Mouse (Mus musculus) thymus, adult 2 months (tissue): ENCODE data around the gene Gm15517. TPM values are rescaled to one million over a fixed set of nuclear protein-coding genes. Genes with fewer than 3 reads are reported as not detected.

ENCODE experiments used
- DNase-seq: peaks from one replicate; pipeline ENCODE4 v3.0.0; 2021
- H3K27ac ChIP-seq: fragments of 200-500 bp; 2 replicates; pipeline ENCODE4 v1.5.1; 2012; ENCODE audit warnings: low read length, control low read depth; ENCODE audit not compliant: control insufficient read depth, insufficient read depth
- H3K27me3 ChIP-seq: fragments of 200-500 bp; 2 replicates; pipeline ENCODE4 v1.6.1; 2012; ENCODE audit warnings: mild to moderate bottlenecking, low read length, moderate library complexity, mixed read lengths; ENCODE audit not compliant: control insufficient read depth, insufficient read depth
- H3K36me3 ChIP-seq: fragments of 200-500 bp; 2 replicates; pipeline ENCODE4 v1.6.1; 2012; ENCODE audit warnings: mild to moderate bottlenecking, low read length, moderate library complexity; ENCODE audit not compliant: control insufficient read depth, insufficient read depth
- H3K4me1 ChIP-seq: fragments of 200-500 bp; replicated peaks from 2 replicates; pipeline ENCODE4 v1.6.1; 2012; ENCODE audit warnings: low read length; ENCODE audit not compliant: control insufficient read depth, insufficient read depth
- H3K4me3 ChIP-seq: fragments of 200-500 bp; 2 replicates; pipeline ENCODE4 v1.5.1; 2012; ENCODE audit warnings: mild to moderate bottlenecking, low read length, control low read depth, moderate library complexity; ENCODE audit not compliant: control insufficient read depth, insufficient read depth
- CTCF ChIP-seq: fragments of 200-500 bp; IDR thresholded peaks from 2 replicates; pipeline ENCODE4 v1.5.1; 2012; ENCODE audit warnings: mild to moderate bottlenecking, control low read depth, low read length, moderate library complexity, borderline replicate concordance; ENCODE audit not compliant: control insufficient read depth, poor library complexity, insufficient read depth; ENCODE audit errors: extremely low read depth
- POLR2A ChIP-seq: fragments of 200-500 bp; IDR thresholded peaks from 2 replicates; pipeline ENCODE4 v1.6.1; 2012; ENCODE audit warnings: mild to moderate bottlenecking, low read length, control low read depth, moderate library complexity; ENCODE audit not compliant: control insufficient read depth, poor library complexity, insufficient read depth; ENCODE audit errors: extremely low read depth
- WGBS: fragments of 180-500 bp; shearing (Covaris S2); methylation state at CpG from one replicate; pipeline ENCODE4 v1.1.7; 2018; 5-methylcytosine and 5-hydroxymethylcytosine counted together
- polyA plus RNA-seq: library from polyadenylated mRNA; depleted of rRNA; stranded (reverse); fragments of >200 nt; gene quantifications from 2 replicates; pipeline ENCODE4 v1.2.3, GENCODE M21; 2012

The Gm15517 gene
- polyA plus RNA-seq, 1 experiment, result 1.1 TPM

- Histone ChIP-seq H3K36me3 (no peaks in the 10 kb centered on the region), H3K4me3 (no peak overlapping the region), H3K27ac (no peak overlapping the region), H3K4me1 (peaks cover 3% of the 10 kb centered on the region), H3K27me3 (no peaks in the 10 kb centered on the region)
- TF ChIP-seq CTCF (no peak), POLR2A (no peak)
- 91% methylated on average over 11 of the region's 11 CpGs for WGBS
- no peak for DNase-seq
These were observed 6.9 kb downstream of the Gm15517 start for GRCm38 (mm10) chr7:44268117-44268516.

DNA sequence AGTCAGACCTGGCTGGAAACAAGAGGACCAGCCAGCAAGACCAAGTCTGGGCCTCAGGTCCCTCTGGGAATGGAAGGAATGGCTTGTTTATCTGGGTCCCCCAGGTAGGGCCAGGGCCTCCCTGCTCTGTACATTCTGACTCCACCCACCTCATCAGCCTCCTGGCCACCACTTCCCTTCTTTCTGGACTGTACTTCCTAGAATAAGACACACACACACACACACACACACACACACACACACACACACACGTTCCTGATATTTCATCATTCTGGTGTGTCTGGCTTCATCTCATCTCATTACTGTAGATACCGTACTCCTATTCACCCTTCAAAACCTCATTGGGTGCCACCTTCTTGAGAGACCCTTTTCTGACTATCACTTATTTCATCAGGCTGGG, 8.2 kb downstream of the Gm15517 start:
- no peaks in the 10 kb centered on the region for H3K36me3 ChIP-seq
- WGBS, result 53% methylated on average over 2 of the region's 2 CpGs
- DNase-seq, result no peak
- no peak overlapping the region for H3K4me3 ChIP-seq
- no peak for TF ChIP-seq POLR2A
- H3K27ac ChIP-seq, result no peak overlapping the region
- no peaks in the 10 kb centered on the region for H3K4me1 ChIP-seq
- no peaks in the 10 kb centered on the region for H3K27me3 ChIP-seq

DNA sequence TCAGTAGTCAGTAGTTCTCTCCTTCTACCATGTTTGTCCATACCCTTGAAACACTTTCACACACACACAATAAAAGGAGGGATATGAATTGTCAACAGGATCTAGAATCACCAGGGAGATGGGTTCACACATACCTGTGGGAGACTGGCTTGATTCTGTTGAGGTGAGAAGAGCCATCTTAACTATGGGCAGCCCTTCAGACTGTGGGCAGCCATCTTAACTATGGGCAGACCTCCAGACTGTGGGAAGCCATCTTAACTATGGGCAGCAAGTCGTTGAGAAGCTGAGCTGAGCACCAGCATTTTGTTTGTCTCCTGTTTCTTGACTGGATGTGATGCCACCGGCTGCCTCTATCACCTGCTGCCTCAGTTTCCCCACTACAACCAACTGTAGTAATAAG, 10.1 kb downstream of the Gm15517 start:
- no peaks in the 10 kb centered on the region for H3K27me3 ChIP-seq
- no peak overlapping the region for H3K4me3 ChIP-seq
- no peak overlapping the region for H3K27ac ChIP-seq
- H3K36me3 ChIP-seq, result no peaks in the 10 kb centered on the region
- WGBS, result 79% methylated on average over 2 of the region's 2 CpGs
- no peak for TF ChIP-seq CTCF
- TF ChIP-seq POLR2A, result no peak
- DNase-seq, result no peak
- H3K4me1 ChIP-seq, result no peaks in the 10 kb centered on the region

DNA sequence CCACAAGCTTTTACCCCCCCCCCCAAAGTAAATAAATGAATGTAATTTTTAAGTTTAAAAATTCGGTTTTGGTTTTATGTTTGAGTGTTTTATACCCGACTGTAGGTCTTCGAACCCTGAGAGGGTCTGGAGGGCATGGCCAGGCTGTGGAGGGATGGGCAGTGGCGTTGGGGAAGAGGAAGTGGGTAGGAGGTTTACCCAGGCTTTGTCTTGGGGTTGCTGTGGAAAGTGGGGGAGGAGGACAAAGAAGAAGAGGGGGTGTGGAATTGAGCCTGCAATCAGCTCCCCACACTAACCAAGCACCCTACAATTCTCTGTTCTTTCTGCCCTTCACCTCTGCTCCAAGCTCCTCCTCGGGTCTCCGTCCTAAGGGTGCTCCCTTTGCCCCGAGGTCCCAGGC, 11.3 kb downstream of the Gm15517 start:
- DNase-seq, result no peak
- no peaks in the 10 kb centered on the region for H3K27me3 ChIP-seq
- no peak overlapping the region for H3K27ac ChIP-seq
- 59% methylated on average over 7 of the region's 7 CpGs for WGBS
- no peak overlapping the region for H3K4me3 ChIP-seq
- no peaks in the 10 kb centered on the region for H3K4me1 ChIP-seq
- TF ChIP-seq POLR2A, result no peak
- H3K36me3 ChIP-seq, result no peaks in the 10 kb centered on the region

DNA sequence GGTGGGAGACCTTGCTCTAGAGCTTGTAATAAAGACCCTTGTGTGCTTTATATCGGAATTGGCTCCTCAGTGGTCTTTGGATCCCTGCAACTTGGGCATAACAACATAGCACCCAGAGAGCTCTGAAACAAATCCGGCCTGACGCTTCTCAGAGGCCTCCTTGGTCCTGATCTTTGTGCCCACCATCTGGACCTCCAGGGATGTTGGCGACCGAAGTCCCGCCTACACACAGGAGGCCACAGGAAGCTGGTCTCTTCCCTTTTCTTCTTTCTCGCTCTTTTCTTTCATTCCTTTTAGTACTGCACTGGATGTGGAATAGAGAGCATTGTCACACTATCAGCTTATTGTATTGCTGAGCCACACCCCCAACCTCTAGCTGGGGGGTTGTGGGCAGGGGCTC, 12.2 kb downstream of the Gm15517 start:
- TF ChIP-seq CTCF, result no peak
- no peak for TF ChIP-seq POLR2A
- Histone ChIP-seq H3K27ac (no peak overlapping the region), H3K27me3 (no peaks in the 10 kb centered on the region), H3K4me3 (no peak overlapping the region), H3K36me3 (no peaks in the 10 kb centered on the region), H3K4me1 (no peaks in the 10 kb centered on the region)
- no peak for DNase-seq
- 88% methylated on average over 7 of the region's 7 CpGs for WGBS

DNA sequence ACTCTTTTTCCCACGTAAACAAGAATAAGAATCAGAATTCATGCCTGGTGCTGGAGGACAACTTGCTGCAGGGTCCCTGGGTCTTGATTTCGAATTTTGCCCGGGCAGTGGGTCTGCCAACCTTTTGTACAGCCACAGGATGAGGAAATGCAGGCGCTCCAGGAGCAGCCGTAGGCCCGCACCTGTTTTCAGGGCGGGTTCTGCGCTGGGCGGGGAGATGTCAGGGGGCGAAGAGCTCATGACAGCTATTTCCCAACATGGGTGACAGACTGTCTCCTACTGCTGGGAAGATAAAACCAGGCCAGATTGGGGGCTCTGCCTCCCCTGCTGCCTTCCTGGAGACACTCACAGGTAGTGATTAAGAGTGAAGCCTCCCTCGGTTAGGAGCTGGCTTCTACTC, 12.8 kb downstream of the Gm15517 start:
- Histone ChIP-seq H3K36me3 (no peaks in the 10 kb centered on the region), H3K4me3 (no peak overlapping the region), H3K27me3 (no peaks in the 10 kb centered on the region), H3K4me1 (no peaks in the 10 kb centered on the region), H3K27ac (no peak overlapping the region)
- DNase-seq, result no peak
- TF ChIP-seq POLR2A, result no peak
- 79% methylated on average over 11 of the region's 11 CpGs for WGBS

DNA sequence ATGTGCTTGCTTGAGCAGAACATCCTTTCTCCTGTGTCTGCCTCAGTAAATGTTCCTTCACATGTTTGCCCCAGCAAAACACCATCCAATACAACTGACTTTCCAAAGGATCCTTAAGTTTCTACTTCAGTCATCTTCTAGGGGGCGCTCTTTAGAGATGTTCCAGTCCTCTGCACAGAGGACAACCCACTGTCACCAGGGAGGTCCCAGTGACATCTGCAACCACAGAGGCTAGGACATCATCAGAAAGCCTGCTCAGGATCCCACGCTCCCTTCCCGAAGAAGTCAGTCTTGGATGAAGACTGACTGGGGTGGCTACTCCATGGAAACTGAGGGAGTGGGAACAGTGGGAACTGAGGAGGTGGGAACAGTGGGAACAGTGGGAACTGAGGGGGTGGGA, 14.3 kb downstream of the Gm15517 start:
- 80% methylated on average over 3 of the region's 3 CpGs for WGBS

More for the DNA sequence above, 14.3 kb downstream of the Gm15517 start:
- Histone ChIP-seq H3K4me3 (no peak overlapping the region), H3K27ac (no peak overlapping the region), H3K4me1 (no peaks in the 10 kb centered on the region), H3K36me3 (no peaks in the 10 kb centered on the region), H3K27me3 (no peaks in the 10 kb centered on the region)
- no peak for DNase-seq
- TF ChIP-seq CTCF (no peak), POLR2A (no peak)
